Mouse (Mus musculus) kidney, adult 2 months (tissue): Measurements from ENCODE around the gene Phf11c.

Source experiments
- CTCF ChIP-seq: fragments of 200-500 bp; conservative IDR thresholded peaks from 2 replicates; pipeline ENCODE4 v1.5.1; 2011; ENCODE audit warnings: low read depth, mild to moderate bottlenecking, control low read depth, low read length, moderate library complexity, mixed read lengths; ENCODE audit not compliant: insufficient read depth, insufficient read length
- POLR2A ChIP-seq: fragments of 200-500 bp; IDR thresholded peaks from one replicate; pipeline ENCODE4 v1.6.1; 2011; ENCODE audit warnings: low read depth, low read length, control low read depth

DNA sequence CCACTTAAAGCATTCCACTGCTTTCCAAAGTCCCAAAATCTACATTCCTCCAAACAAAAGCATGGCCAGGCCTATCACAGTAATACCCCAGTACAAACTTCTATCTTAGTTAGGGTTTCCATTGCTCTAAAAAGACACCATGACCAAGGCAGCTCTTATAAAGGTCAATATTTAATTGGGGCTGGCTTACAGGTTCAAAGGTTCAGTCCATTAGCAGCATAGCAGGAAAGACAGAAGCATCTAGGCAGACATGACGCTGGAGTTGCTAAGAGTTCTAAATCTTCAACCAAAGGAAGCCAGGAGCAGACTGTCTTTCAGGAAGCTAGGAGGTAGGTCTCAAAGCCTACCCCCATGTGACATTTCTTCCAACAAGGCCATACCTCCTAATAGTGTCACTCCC, 35.4 kb upstream of the Phf11c start:
- TF ChIP-seq POLR2A: no peak
- TF ChIP-seq CTCF: no peak
